Mouse (Mus musculus) C2C12 (cell line): ENCODE data around the gene Fam168a.

ENCODE experiments used
- CTCF ChIP-seq: IDR thresholded peaks from one replicate; pipeline ENCODE4 v1.5.1; 2011; ENCODE audit not compliant: control insufficient read depth, insufficient read depth, insufficient read length
- FOSL1 ChIP-seq: IDR thresholded peaks from one replicate; pipeline ENCODE4 v1.8.0; 2011; ENCODE audit warnings: mild to moderate bottlenecking, low read length; ENCODE audit not compliant: poor library complexity, insufficient read depth, severe bottlenecking
- MYOG ChIP-seq: IDR thresholded peaks from one replicate; pipeline ENCODE4 v1.6.1; 2011; ENCODE audit not compliant: control insufficient read depth, insufficient read length; ENCODE audit errors: extremely low read depth
- USF1 ChIP-seq: IDR thresholded peaks from one replicate; pipeline ENCODE4 v1.6.1; 2011; ENCODE audit warnings: low read depth, mild to moderate bottlenecking, control low read depth, moderate library complexity

GRCm38 (mm10) chr7:100706883-100707480, 547 bp downstream of the Fam168a start:
- TF ChIP-seq USF1 (no peak), CTCF (no peak), MYOG (no peak), FOSL1 (no peak)
